In genomic region chr1:168549807-168550435, GRCm38 (mm10) we compare ENCODE assay signal across 13 mouse cellular contexts.
DNase-seq lines count a peak whose midpoint lies in the region; ATAC-seq lines count a peak whose summit lies in the region.
"Had no signal": no experiment of that assay in that cellular context is flagged by ENCODE, and none has a peak within 500 bp of the region (broad histone marks: within the 10 kb centered on the region; RNA-seq: fewer than 3 reads in every experiment).

No protein-coding gene starts in this region.

- no peaks in the 10 kb centered on the region for H3K27me3 ChIP-seq in forebrain, embryonic 11.5 days (ENCODE audit: control insufficient read depth, insufficient read depth, low read length)
- H3K27me3 ChIP-seq: kidney, embryonic 15.5 days; limb, embryonic 13.5 days had no signal

- no peaks in the 10 kb centered on the region for H3K9me3 ChIP-seq in forebrain, embryonic 11.5 days (ENCODE audit: control insufficient read depth, low read length)
- H3K9me3 ChIP-seq: kidney, embryonic 15.5 days; limb, embryonic 13.5 days had no signal

- 0 out of 2 replicates have a peak, but pooled peaks cover 2% of the 10 kb centered on the region for H3K4me1 ChIP-seq in forebrain, embryonic 11.5 days (replicated peaks; ENCODE audit: control insufficient read depth, insufficient read depth, low read length)
- H3K4me1 ChIP-seq: kidney, embryonic 15.5 days; limb, embryonic 13.5 days had no signal

- DNase-seq in layer of hippocampus, adult 11-12 months (ENCODE audit: low spot score), result peak; percentile 16
- DNase-seq in layer of hippocampus, postnatal 25 days (ENCODE audit: extremely low spot score in 1 of 2, low spot score in 1 of 2), result no peak
- DNase-seq in forebrain, embryonic 11.5 days (ENCODE audit: low spot score), result no peak
- DNase-seq in left cerebral cortex, adult 8-10 months (ENCODE audit: low spot score in 2 of 2), result peak; percentile 8 to 22
- peak; percentile 15 to 39 for DNase-seq in right cerebral cortex, adult 2 months (ENCODE audit: low spot score in 2 of 2)
- no peak for DNase-seq in thymus, postnatal 0 days (ENCODE audit: low spot score)
- DNase-seq in heart, postnatal 25 days (ENCODE audit: low spot score), result no peak
- DNase-seq in lung, adult 18-20 months, result no peak
- DNase-seq: adrenal gland, postnatal 25 days; thymus, postnatal 14 days had no signal

- no peaks in the 10 kb centered on the region for H3K36me3 ChIP-seq in forebrain, embryonic 11.5 days (ENCODE audit: control insufficient read depth, insufficient read depth, low read length)
- H3K36me3 ChIP-seq: kidney, embryonic 15.5 days; limb, embryonic 13.5 days had no signal

- H3K4me3 ChIP-seq in forebrain, embryonic 11.5 days (ENCODE audit: low read depth, low read length), result no peak overlapping the region
- H3K4me3 ChIP-seq: kidney, embryonic 15.5 days; limb, embryonic 13.5 days had no signal

- no peak overlapping the region for H3K4me2 ChIP-seq in forebrain, embryonic 11.5 days (ENCODE audit: low read depth, low read length, severe bottlenecking)
- H3K4me2 ChIP-seq: kidney, embryonic 15.5 days; limb, embryonic 13.5 days had no signal

- 22% methylated on average over 7 of the region's 7 CpGs for WGBS in forebrain, embryonic 11.5 days

- H3K27ac ChIP-seq in forebrain, embryonic 11.5 days (ENCODE audit: low read depth, low read length), result peak overlapping the region; percentile 26; the same call in 1 of the 2 replicates
- H3K27ac ChIP-seq: kidney, embryonic 15.5 days; limb, embryonic 13.5 days had no signal

- intact Hi-C loops in heart, postnatal 25 days (cut with DNase I), result no loop called here

- peak; percentile 90 for ATAC-seq in forebrain, embryonic 11.5 days (replicated peaks; ENCODE audit: low FRiP score)
- ATAC-seq: lung, postnatal 0 days had no signal

- no peak overlapping the region for H3K9ac ChIP-seq in forebrain, embryonic 11.5 days (ENCODE audit: low read length)
- H3K9ac ChIP-seq: kidney, embryonic 15.5 days; limb, embryonic 13.5 days had no signal

Comparison
In these comparisons a context has a peak if more than half of its experiments do, and no peak if none do; other contexts are left out.
1. DNase-seq: peak in layer of hippocampus, adult 11-12 months (single experiment), left cerebral cortex, adult 8-10 months (2 of 2) and right cerebral cortex, adult 2 months (2 of 2); none in layer of hippocampus, postnatal 25 days (0 of 2), forebrain, embryonic 11.5 days (single experiment), thymus, postnatal 0 days (single experiment), heart, postnatal 25 days (single experiment) and lung, adult 18-20 months (0 of 2).